Mouse (Mus musculus) CD4-positive, CD25-positive, alpha-beta regulatory T cell, adult 4 months (primary cell): ENCODE measurements at regions not wholly inside any gene's neighbourhood (a gene's known extent, or its start where the extent isn't known, plus 50 kb on each side); places are given as distances from the start of the nearest gene placed in this dataset.

Experiments used
- ATAC-seq: one replicate; pipeline ENCODE4 v1.8.0; 2017

- peak; percentile 98 for ATAC-seq
Measured at GRCm38 (mm10) chr1:144085530-144086520, 81.9 kb upstream of the Rgs2 start.

- no peak for ATAC-seq
Measured at GRCm38 (mm10) chr1:144078972-144079371, 75.0 kb upstream of the Rgs2 start.

- ATAC-seq: no peak
Measured at GRCm38 (mm10) chr1:144078446-144078845, 74.5 kb upstream of the Rgs2 start.

- ATAC-seq: peak; percentile 72
Measured at GRCm38 (mm10) chr1:144075991-144076390, 72.0 kb upstream of the Rgs2 start.

GRCm38 (mm10) chr1:144061283-144061682 is 57.3 kb upstream of the Rgs2 start:
- ATAC-seq: no peak

- no peak for ATAC-seq
Measured at GRCm38 (mm10) chr1:144055476-144056213, 51.7 kb upstream of the Rgs2 start.
